Mouse (Mus musculus): ENCODE data around the gene Pnrc1. TPM values are rescaled to one million over a fixed set of nuclear protein-coding genes. Genes with fewer than 3 reads are reported as not detected.
"Not testable (repeated sequence)": the region's sequence is repeated elsewhere in the genome, so short reads cannot be mapped to it uniquely, and the experiment has no call there.

The Pnrc1 gene
- polyA plus RNA-seq (2015; fragmentation: Nextera tagmentation; extraction: Ambion mirVana), result 56.7 and 57.7 TPM in 2 replicates

GRCm38 (mm10) chr4:33290002-33290401 lies at the start of gene Pnrc1:
Gene Pnrc1 (minus strand): TSS chr4:33290163.
- Histone ChIP-seq H3K36me3 (no peaks in the 10 kb centered on the region), H3K4me1 (replicated peaks) (no peaks in the 10 kb centered on the region), H3K27ac (replicated peaks) (no peak within 1 kb of the TSS; the same call in 1 of the 2 replicates), H3K27me3 (no peaks in the 10 kb centered on the region), H3K4me3 (no peak within 1 kb of the TSS), H3K9ac (no peak within 1 kb of the TSS), H3K4me2 (no peak within 1 kb of the TSS; the same call in 1 of the 2 replicates), H3K9me3 (no peaks in the 10 kb centered on the region)
- ATAC-seq (ENCODE audit: low FRiP score, low read depth), result peak; percentile 87
- WGBS, result 60% methylated on average over 3 of the region's 3 CpGs

GRCm38 (mm10) chr4:33337999-33338398 lies 48.0 kb upstream of the Pnrc1 start:
- H3K9ac ChIP-seq, result no peak overlapping the region
- H3K4me2 ChIP-seq, result no peak overlapping the region
- no peak overlapping the region for H3K27ac ChIP-seq (replicated peaks)
- no peak overlapping the region for H3K4me3 ChIP-seq
- H3K36me3 ChIP-seq, result peaks cover 44% of the 10 kb centered on the region
- H3K4me1 ChIP-seq (replicated peaks), result no peaks in the 10 kb centered on the region
- H3K27me3 ChIP-seq, result no peaks in the 10 kb centered on the region
- H3K9me3 ChIP-seq, result no peaks in the 10 kb centered on the region
- ATAC-seq (ENCODE audit: low FRiP score, low read depth), result no peak
- WGBS, result 98% methylated on average over 1 of the region's 1 CpGs

- no peak overlapping the region for H3K9ac ChIP-seq
- H3K4me3 ChIP-seq, result no peak overlapping the region
- no peaks in the 10 kb centered on the region for H3K9me3 ChIP-seq
- peaks cover 41% of the 10 kb centered on the region for H3K36me3 ChIP-seq
- no peak for ATAC-seq (ENCODE audit: low FRiP score, low read depth)
- no peaks in the 10 kb centered on the region for H3K4me1 ChIP-seq (replicated peaks)
- no peaks in the 10 kb centered on the region for H3K27me3 ChIP-seq
- H3K27ac ChIP-seq (replicated peaks), result no peak overlapping the region
- WGBS, result 100% methylated on average over 1 of the region's 1 CpGs
- no peak overlapping the region for H3K4me2 ChIP-seq
Measured at GRCm38 (mm10) chr4:33332956-33333455, 43.0 kb upstream of the Pnrc1 start.

- no peak for ATAC-seq (ENCODE audit: low FRiP score, low read depth)
Measured at GRCm38 (mm10) chr4:33331147-33331546, 41.2 kb upstream of the Pnrc1 start.

GRCm38 (mm10) chr4:33315840-33316239 lies 25.9 kb upstream of the Pnrc1 start:
- H3K4me1 ChIP-seq (replicated peaks), result peaks cover 12% of the 10 kb centered on the region
- no peaks in the 10 kb centered on the region for H3K36me3 ChIP-seq
- no peaks in the 10 kb centered on the region for H3K9me3 ChIP-seq
- H3K4me2 ChIP-seq, result no peak overlapping the region
- no peak for ATAC-seq (ENCODE audit: low FRiP score, low read depth)
- no peaks in the 10 kb centered on the region for H3K27me3 ChIP-seq
- WGBS, result 94% methylated on average over 5 of the region's 5 CpGs
- H3K9ac ChIP-seq, result no peak overlapping the region
- H3K27ac ChIP-seq (replicated peaks), result no peak overlapping the region
- no peak overlapping the region for H3K4me3 ChIP-seq

More at GRCm38 (mm10) chr4:33331147-33331546, 41.2 kb upstream of the Pnrc1 start:
- Histone ChIP-seq H3K4me1 (replicated peaks) (no peaks in the 10 kb centered on the region), H3K4me3 (no peak overlapping the region), H3K9ac (no peak overlapping the region), H3K27ac (replicated peaks) (no peak overlapping the region), H3K9me3 (no peaks in the 10 kb centered on the region), H3K27me3 (no peaks in the 10 kb centered on the region), H3K4me2 (no peak overlapping the region), H3K36me3 (peaks cover 41% of the 10 kb centered on the region)
- 93% methylated on average over 4 of the region's 4 CpGs for WGBS

- not testable (repeated sequence) for H3K9ac ChIP-seq; H3K27ac ChIP-seq (replicated peaks); H3K4me3 ChIP-seq; H3K4me2 ChIP-seq; H3K27me3 ChIP-seq; ATAC-seq (ENCODE audit: low FRiP score, low read depth); H3K36me3 ChIP-seq; H3K9me3 ChIP-seq
- WGBS, result 93% methylated on average over 7 of the region's 8 CpGs
- peaks cover 18% of the 10 kb centered on the region for H3K4me1 ChIP-seq (replicated peaks)
Measured at GRCm38 (mm10) chr4:33314150-33314549, 24.2 kb upstream of the Pnrc1 start.

- no peaks in the 10 kb centered on the region for H3K36me3 ChIP-seq
- whole genome bisulfite sequencing, result 25% methylated on average over 12 of the region's 12 CpGs
Measured at GRCm38 (mm10) chr4:33310840-33311437, 21.0 kb upstream of the Pnrc1 start.

GRCm38 (mm10) chr4:33309764-33310757 lies 20.1 kb upstream of the Pnrc1 start, which contains the start of gene Rngtt:
Gene Rngtt (plus strand): TSS chr4:33310311.
- peak within 1 kb of the TSS; percentile 66 for H3K9ac ChIP-seq
- no peaks in the 10 kb centered on the region for H3K36me3 ChIP-seq
- no peaks in the 10 kb centered on the region for H3K9me3 ChIP-seq
- H3K27ac ChIP-seq (replicated peaks), result peak within 1 kb of the TSS; percentile 79
- WGBS, result 3% methylated on average over 60 of the region's 60 CpGs
- H3K4me2 ChIP-seq, result peak within 1 kb of the TSS; percentile 73
- H3K4me3 ChIP-seq, result peak within 1 kb of the TSS; percentile 58
- H3K27me3 ChIP-seq, result no peaks in the 10 kb centered on the region
- peaks cover 18% of the 10 kb centered on the region for H3K4me1 ChIP-seq (replicated peaks)
- peak; percentile 96 for ATAC-seq (ENCODE audit: low FRiP score, low read depth)

More at GRCm38 (mm10) chr4:33310840-33311437, 21.0 kb upstream of the Pnrc1 start:
- Histone ChIP-seq H3K9ac (peak overlapping the region; percentile 66), H3K9me3 (no peaks in the 10 kb centered on the region), H3K4me2 (peak overlapping the region; percentile 73), H3K4me1 (replicated peaks) (peaks cover 18% of the 10 kb centered on the region), H3K27me3 (no peaks in the 10 kb centered on the region), H3K4me3 (peak overlapping the region; percentile 58), H3K27ac (replicated peaks) (no peak overlapping the region)
- ATAC-seq (ENCODE audit: low FRiP score, low read depth), result no peak

GRCm38 (mm10) chr4:33307146-33307545 lies 17.2 kb upstream of the Pnrc1 start:
- no peak overlapping the region for H3K9ac ChIP-seq
- H3K9me3 ChIP-seq, result no peaks in the 10 kb centered on the region
- no peaks in the 10 kb centered on the region for H3K27me3 ChIP-seq
- no peak overlapping the region for H3K27ac ChIP-seq (replicated peaks)
- no peak overlapping the region for H3K4me2 ChIP-seq
- ATAC-seq (ENCODE audit: low FRiP score, low read depth), result no peak
- 75% methylated on average over 4 of the region's 4 CpGs for WGBS
- peaks cover 18% of the 10 kb centered on the region for H3K4me1 ChIP-seq (replicated peaks)
- no peak overlapping the region for H3K4me3 ChIP-seq
- H3K36me3 ChIP-seq, result no peaks in the 10 kb centered on the region

- ATAC-seq (ENCODE audit: low FRiP score, low read depth), result no peak
- Histone ChIP-seq H3K27ac (replicated peaks) (no peak overlapping the region), H3K4me3 (no peak overlapping the region), H3K27me3 (no peaks in the 10 kb centered on the region), H3K36me3 (no peaks in the 10 kb centered on the region), H3K9me3 (no peaks in the 10 kb centered on the region), H3K4me2 (no peak overlapping the region), H3K9ac (no peak overlapping the region), H3K4me1 (replicated peaks) (no peaks in the 10 kb centered on the region)
- WGBS, result 88% methylated on average over 1 of the region's 1 CpGs
Measured at GRCm38 (mm10) chr4:33303057-33303456, 13.1 kb upstream of the Pnrc1 start.

GRCm38 (mm10) chr4:33300891-33301665 lies 11.1 kb upstream of the Pnrc1 start:
- WGBS, result 78% methylated on average over 6 of the region's 6 CpGs
- ATAC-seq (ENCODE audit: low FRiP score, low read depth); H3K9me3 ChIP-seq; H3K27ac ChIP-seq (replicated peaks); H3K36me3 ChIP-seq; H3K27me3 ChIP-seq; H3K4me1 ChIP-seq (replicated peaks); H3K4me2 ChIP-seq; H3K9ac ChIP-seq; H3K4me3 ChIP-seq: not testable (repeated sequence)
